Mouse (Mus musculus) embryonic facial prominence, embryonic 15.5 days (tissue): ENCODE measurements around the gene Naa20. TPM values are rescaled to one million over a fixed set of nuclear protein-coding genes. Genes with fewer than 3 reads are reported as not detected.
A peak's percentile ranks its signal among the peaks of the same experiment; 100 is the strongest.

ENCODE experiments used
- ATAC-seq: fragments of 200-750 bp; cut with Nextera tagmentation; 2 replicates; pipeline ENCODE4 v1.8.0; 2017; ENCODE audit warnings: low read depth, moderate TSS enrichment; ENCODE audit not compliant: insufficient number of reproducible peaks, low FRiP score, low TSS enrichment
- H3K27ac ChIP-seq: fragments of 300-500 bp; sonication (generic); replicated peaks from 2 replicates; pipeline ENCODE4 v1.5.1; 2015; ENCODE audit warnings: mild to moderate bottlenecking, inconsistent platforms
- H3K27me3 ChIP-seq: fragments of 300-500 bp; sonication (generic); 2 replicates; pipeline ENCODE4 v1.6.1; 2015; ENCODE audit warnings: inconsistent platforms
- H3K36me3 ChIP-seq: fragments of 300-500 bp; sonication (generic); 2 replicates; pipeline ENCODE4 v1.6.1; 2015; ENCODE audit warnings: mild to moderate bottlenecking, inconsistent platforms
- H3K4me1 ChIP-seq: fragments of 300-500 bp; sonication (generic); 2 replicates; pipeline ENCODE4 v1.6.1; 2015; ENCODE audit warnings: inconsistent platforms
- H3K4me2 ChIP-seq: fragments of 300-500 bp; sonication (generic); replicated peaks from 2 replicates; pipeline ENCODE4 v1.6.1; 2015; ENCODE audit warnings: mild to moderate bottlenecking, inconsistent platforms
- H3K4me3 ChIP-seq: fragments of 300-500 bp; sonication (generic); replicated peaks from 2 replicates; pipeline ENCODE4 v1.5.1; 2015; ENCODE audit warnings: mild to moderate bottlenecking, inconsistent platforms
- H3K9ac ChIP-seq: fragments of 300-500 bp; sonication (generic); 2 replicates; pipeline ENCODE4 v1.6.1; 2015; ENCODE audit warnings: inconsistent platforms
- H3K9me3 ChIP-seq: fragments of 300-500 bp; sonication (generic); replicated peaks from 2 replicates; pipeline ENCODE4 v1.6.1; 2016; ENCODE audit warnings: inconsistent platforms
- WGBS: fragments of 180-500 bp; shearing (Covaris S2); methylation state at CpG from one replicate; pipeline ENCODE4 v1.1.7; 2015; 5-methylcytosine and 5-hydroxymethylcytosine counted together
- polyA plus RNA-seq: library from polyadenylated mRNA; unstranded; fragments of >200 nt; fragmentation: Nextera tagmentation; extraction: Ambion mirVana; gene quantifications from 2 replicates; pipeline ENCODE4 v1.2.1, GENCODE M21; 2015

The Naa20 gene
- polyA plus RNA-seq, 1 experiment from 2014 or later, result 151 TPM

- 77% methylated on average over 4 of the region's 4 CpGs for WGBS
- Histone ChIP-seq H3K27ac (no peak overlapping the region), H3K4me3 (no peak overlapping the region), H3K9me3 (no peaks in the 10 kb centered on the region), H3K4me2 (no peak overlapping the region), H3K36me3 (peaks cover 34% of the 10 kb centered on the region; the same call in 1 of the 2 replicates), H3K27me3 (no peaks in the 10 kb centered on the region), H3K4me1 (no peaks in the 10 kb centered on the region), H3K9ac (no peak overlapping the region)
- ATAC-seq, result no peak
Observed at GRCm38 (mm10) chr2:145871308-145871707, 30.6 kb upstream of the Naa20 start.

GRCm38 (mm10) chr2:145872099-145872498, 29.8 kb upstream of the Naa20 start:
- Histone ChIP-seq H3K4me3 (no peak overlapping the region), H3K9me3 (no peaks in the 10 kb centered on the region), H3K36me3 (peaks cover 34% of the 10 kb centered on the region), H3K9ac (no peak overlapping the region), H3K4me2 (no peak overlapping the region), H3K27me3 (no peaks in the 10 kb centered on the region), H3K27ac (no peak overlapping the region), H3K4me1 (no peaks in the 10 kb centered on the region)
- no peak for ATAC-seq
- WGBS, result 85% methylated on average over 1 of the region's 1 CpGs

DNA sequence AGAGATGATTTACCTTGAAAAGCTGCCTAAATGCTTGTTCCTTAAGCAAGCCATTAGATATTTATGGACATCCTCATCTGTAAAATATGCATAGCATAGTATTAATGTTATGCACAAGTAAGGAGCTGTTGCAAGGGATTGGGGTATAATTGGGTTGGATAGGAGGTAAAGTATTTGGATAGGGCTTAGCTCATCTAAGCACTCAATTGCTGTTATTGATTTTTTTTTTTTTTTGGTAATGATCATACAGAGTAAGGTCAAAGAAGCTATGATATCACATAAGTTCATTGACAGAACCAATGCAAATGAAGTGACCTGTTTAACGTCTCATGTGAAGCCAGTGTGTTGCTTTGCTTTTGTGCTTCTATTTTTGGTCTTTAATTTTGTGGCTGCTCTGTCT, 27.9 kb upstream of the Naa20 start:
- 75% methylated on average over 1 of the region's 1 CpGs for WGBS

DNA sequence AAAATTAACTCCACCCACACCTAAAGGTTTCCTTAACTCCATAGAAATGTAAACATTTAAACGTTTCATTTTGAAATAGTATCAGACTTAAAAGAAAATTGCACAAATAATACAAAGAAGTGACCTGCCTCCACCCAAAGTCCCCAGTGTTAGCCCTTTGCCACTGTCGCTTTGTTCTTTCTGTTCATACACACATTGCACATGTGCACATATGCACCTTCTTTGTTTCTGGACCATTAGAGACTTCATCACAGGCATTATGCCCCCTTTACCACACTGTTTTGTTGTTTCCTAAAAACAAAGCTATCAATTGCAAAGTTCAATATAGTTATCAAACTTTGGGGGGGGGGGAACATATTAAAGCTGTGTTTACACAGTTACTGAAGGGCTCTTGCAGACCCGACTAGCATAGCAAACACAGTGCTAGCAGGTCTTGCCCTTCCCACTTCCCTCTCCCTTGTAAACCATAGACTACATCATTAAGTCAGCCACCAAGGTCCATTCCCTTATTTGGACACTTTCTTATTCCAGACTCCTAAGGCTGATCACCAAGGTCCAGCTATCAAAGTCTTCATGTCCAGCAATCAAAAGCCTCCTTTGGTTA, 26.9 kb upstream of the Naa20 start:
- Histone ChIP-seq H3K9me3 (no peaks in the 10 kb centered on the region), H3K36me3 (peaks cover 34% of the 10 kb centered on the region), H3K4me1 (no peaks in the 10 kb centered on the region), H3K27me3 (no peaks in the 10 kb centered on the region), H3K4me3 (no peak overlapping the region), H3K4me2 (no peak overlapping the region), H3K9ac (no peak overlapping the region), H3K27ac (no peak overlapping the region)
- no peak for ATAC-seq
- 67% methylated on average over 3 of the region's 3 CpGs for WGBS

More for the DNA sequence above, 27.9 kb upstream of the Naa20 start:
- Histone ChIP-seq H3K27me3 (no peaks in the 10 kb centered on the region), H3K9ac (no peak overlapping the region), H3K9me3 (no peaks in the 10 kb centered on the region), H3K36me3 (peaks cover 36% of the 10 kb centered on the region), H3K4me1 (no peaks in the 10 kb centered on the region), H3K27ac (no peak overlapping the region), H3K4me2 (no peak overlapping the region), H3K4me3 (no peak overlapping the region)
- no peak for ATAC-seq

DNA sequence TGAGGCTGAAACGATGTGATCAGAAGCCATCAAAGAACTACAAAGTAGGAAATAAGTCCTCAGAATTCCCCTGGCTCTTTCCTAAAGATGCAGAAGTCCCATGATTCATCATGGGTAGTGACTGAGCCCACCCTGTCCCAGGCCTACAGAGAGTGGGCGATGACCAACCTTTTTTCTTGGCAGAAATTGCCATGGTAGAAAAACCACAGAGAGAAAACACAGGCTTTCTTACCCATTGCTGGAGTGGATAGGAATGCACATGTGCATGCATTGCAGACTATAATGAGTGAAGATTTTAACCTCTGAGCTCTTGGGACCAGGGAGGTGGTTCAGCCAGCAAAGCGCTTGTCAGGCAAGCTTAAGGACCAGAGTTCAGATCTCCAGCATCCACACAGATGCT, 24.7 kb upstream of the Naa20 start:
- no peaks in the 10 kb centered on the region for H3K27me3 ChIP-seq
- no peak overlapping the region for H3K4me3 ChIP-seq
- ATAC-seq, result no peak
- 73% methylated on average over 3 of the region's 3 CpGs for WGBS
- H3K9me3 ChIP-seq, result no peaks in the 10 kb centered on the region
- H3K4me1 ChIP-seq, result peaks cover 21% of the 10 kb centered on the region
- H3K9ac ChIP-seq, result no peak overlapping the region
- H3K4me2 ChIP-seq, result no peak overlapping the region
- peaks cover 39% of the 10 kb centered on the region for H3K36me3 ChIP-seq
- H3K27ac ChIP-seq, result no peak overlapping the region

GRCm38 (mm10) chr2:145880887-145881747, 20.8 kb upstream of the Naa20 start:
- H3K4me2 ChIP-seq, result peak overlapping the region; percentile 37; the same call in 1 of the 2 replicates
- peak; percentile 65 for ATAC-seq
- H3K4me1 ChIP-seq, result peaks cover 54% of the 10 kb centered on the region
- no peaks in the 10 kb centered on the region for H3K27me3 ChIP-seq
- H3K4me3 ChIP-seq, result peak overlapping the region; percentile 15; the same call in 1 of the 2 replicates
- peaks cover 59% of the 10 kb centered on the region for H3K36me3 ChIP-seq
- peak overlapping the region; percentile 95 for H3K27ac ChIP-seq
- no peaks in the 10 kb centered on the region for H3K9me3 ChIP-seq
- H3K9ac ChIP-seq, result no peak overlapping the region
- WGBS, result 31% methylated on average over 11 of the region's 11 CpGs

DNA sequence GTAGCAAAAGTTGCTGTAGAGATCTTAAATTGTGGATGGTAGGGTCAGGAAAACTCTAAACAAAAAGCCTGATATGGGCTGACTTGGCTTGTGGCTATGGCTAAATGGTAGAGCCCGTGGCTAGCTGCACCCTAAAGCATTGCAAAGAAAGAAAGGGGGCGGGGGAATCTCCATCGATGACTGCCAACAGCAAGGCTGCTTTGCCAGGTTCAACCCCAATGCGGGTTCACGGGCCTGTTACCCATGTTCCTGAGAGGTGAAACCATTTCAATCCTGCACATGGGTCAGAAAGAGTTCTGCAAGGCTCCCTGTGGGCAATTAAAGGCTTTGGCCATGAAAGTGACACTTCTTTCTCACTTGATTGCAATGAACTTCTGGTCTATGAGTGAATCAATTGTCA, 20.0 kb upstream of the Naa20 start:
- H3K27ac ChIP-seq, result peak overlapping the region; percentile 95
- H3K9me3 ChIP-seq, result no peaks in the 10 kb centered on the region
- peaks cover 56% of the 10 kb centered on the region for H3K36me3 ChIP-seq
- 61% methylated on average over 5 of the region's 5 CpGs for WGBS
- no peak for ATAC-seq
- H3K4me1 ChIP-seq, result peaks cover 56% of the 10 kb centered on the region
- 0 out of 2 replicates have a peak overlapping the region, but pooled peaks have one; percentile 37 for H3K4me2 ChIP-seq
- H3K9ac ChIP-seq, result no peak overlapping the region
- H3K27me3 ChIP-seq, result no peaks in the 10 kb centered on the region
- no peak overlapping the region for H3K4me3 ChIP-seq

DNA sequence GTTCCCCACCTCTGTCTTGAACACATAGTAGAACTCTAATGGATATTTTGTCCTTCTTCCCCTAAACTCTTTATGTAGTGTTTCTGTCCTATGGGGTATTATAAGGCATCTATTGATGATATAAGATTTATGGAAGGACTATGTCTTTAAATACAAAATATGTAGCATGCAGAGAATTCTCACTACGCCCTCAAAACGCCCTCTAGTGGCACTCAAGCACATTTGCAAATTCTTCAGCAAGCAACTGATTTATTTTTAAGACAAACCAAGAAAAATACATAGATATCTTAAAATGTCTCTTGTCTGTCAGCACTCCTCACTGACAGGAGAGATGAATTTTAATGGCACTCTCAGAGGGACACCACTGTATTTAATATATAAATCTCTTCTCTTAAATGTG, 19.5 kb upstream of the Naa20 start:
- H3K4me3 ChIP-seq, result no peak overlapping the region
- peaks cover 61% of the 10 kb centered on the region for H3K4me1 ChIP-seq
- ATAC-seq, result no peak
- H3K9ac ChIP-seq, result no peak overlapping the region
- H3K9me3 ChIP-seq, result no peaks in the 10 kb centered on the region
- H3K4me2 ChIP-seq, result no peak overlapping the region
- no peaks in the 10 kb centered on the region for H3K27me3 ChIP-seq
- WGBS, result 13% methylated on average over 2 of the region's 2 CpGs
- H3K36me3 ChIP-seq, result peaks cover 56% of the 10 kb centered on the region
- H3K27ac ChIP-seq, result peak overlapping the region; percentile 95

- Histone ChIP-seq H3K36me3 (peaks cover 37% of the 10 kb centered on the region), H3K27ac (peak overlapping the region; percentile 87), H3K4me1 (peaks cover 79% of the 10 kb centered on the region)
Observed at GRCm38 (mm10) chr2:145884036-145884912, 17.6 kb upstream of the Naa20 start.

GRCm38 (mm10) chr2:145884913-145885785, 16.8 kb upstream of the Naa20 start:
- 44% methylated on average over 14 of the region's 14 CpGs for WGBS
- Histone ChIP-seq H3K9ac (no peak overlapping the region), H3K9me3 (no peaks in the 10 kb centered on the region), H3K36me3 (peaks cover 32% of the 10 kb centered on the region), H3K4me1 (peaks cover 83% of the 10 kb centered on the region), H3K4me2 (no peak overlapping the region), H3K27me3 (no peaks in the 10 kb centered on the region), H3K27ac (peak overlapping the region; percentile 87), H3K4me3 (no peak overlapping the region)
- no peak for ATAC-seq

More at GRCm38 (mm10) chr2:145884036-145884912, 17.6 kb upstream of the Naa20 start:
- WGBS, result 21% methylated on average over 17 of the region's 17 CpGs
- no peaks in the 10 kb centered on the region for H3K9me3 ChIP-seq
- H3K4me2 ChIP-seq, result no peak overlapping the region
- H3K4me3 ChIP-seq, result no peak overlapping the region
- no peaks in the 10 kb centered on the region for H3K27me3 ChIP-seq
- 0 out of 2 replicates have a peak overlapping the region, but pooled peaks have one; percentile 4 for H3K9ac ChIP-seq
- ATAC-seq, result no peak
